Mouse (Mus musculus) MEL (cell line): ENCODE data around the gene Npl. TPM values are rescaled to one million over a fixed set of nuclear protein-coding genes. Genes with fewer than 3 reads are reported as not detected.

ENCODE experiments used
- DNase-seq: peaks from one replicate; pipeline ENCODE4 v3.0.0; 2011; ENCODE audit warnings: low read depth, low spot score
- H3K27ac ChIP-seq: 2 replicates; pipeline ENCODE4 v1.5.1; 2012; ENCODE audit warnings: low read depth, mild to moderate bottlenecking, control low read depth, low read length, moderate library complexity; ENCODE audit not compliant: control insufficient read depth
- H3K27me3 ChIP-seq, 2 experiments: fragments of 150-350 bp in 1 of 2; sonication (generic) in 1 of 2; 2 replicates each; pipeline ENCODE4 v1.6.1; 2012; ENCODE audit warnings: low read length in 2 of 2, mild to moderate bottlenecking in 2 of 2, improper control_type of control experiment in 1 of 2, moderate library complexity in 1 of 2; ENCODE audit not compliant: insufficient read depth in 2 of 2, control insufficient read depth in 1 of 2
- H3K36me3 ChIP-seq, 2 experiments: 2 replicates each; pipeline ENCODE4 v1.6.1; 2012 to 2014; ENCODE audit warnings: low read length in 2 of 2, improper control_type of control experiment in 1 of 2, inconsistent platforms in 1 of 2, mild to moderate bottlenecking in 1 of 2; ENCODE audit not compliant: insufficient read depth in 2 of 2, control insufficient read depth in 1 of 2
- H3K4me1 ChIP-seq, 2 experiments: fragments of 150-350 bp in 1 of 2; sonication (generic) in 1 of 2; 2 replicates each; pipeline ENCODE4 v1.6.1; 2012; ENCODE audit warnings: low read length in 2 of 2, improper control_type of control experiment in 1 of 2, mild to moderate bottlenecking in 1 of 2; ENCODE audit not compliant: insufficient read depth in 2 of 2, control insufficient read depth in 1 of 2
- H3K4me3 ChIP-seq, 2 experiments: fragments of 150-350 bp in 1 of 2; sonication (generic) in 1 of 2; 2 replicates each; pipeline ENCODE4 v1.5.1; 2012; ENCODE audit warnings: low read depth in 2 of 2, low read length in 2 of 2, mild to moderate bottlenecking in 2 of 2, moderate library complexity in 2 of 2, control low read depth in 1 of 2, improper control_type of control experiment in 1 of 2; ENCODE audit not compliant: control insufficient read depth in 1 of 2, insufficient read depth in 1 of 2
- H3K79me2 ChIP-seq: 2 replicates; pipeline ENCODE4 v1.6.1; 2012; ENCODE audit warnings: mild to moderate bottlenecking, low read length, moderate library complexity; ENCODE audit not compliant: control insufficient read depth, poor library complexity, insufficient read depth
- H3K9ac ChIP-seq: 2 replicates; pipeline ENCODE4 v1.6.1; 2012; ENCODE audit warnings: low read depth, mild to moderate bottlenecking, control low read depth, low read length, moderate library complexity; ENCODE audit not compliant: control insufficient read depth, poor library complexity, severe bottlenecking
- H3K9me3 ChIP-seq: fragments of 150-350 bp; sonication (generic); replicated peaks from 2 replicates; pipeline ENCODE4 v1.6.1; 2012; ENCODE audit warnings: mild to moderate bottlenecking, low read length, improper control_type of control experiment, moderate library complexity; ENCODE audit not compliant: insufficient read depth
- BHLHE40 ChIP-seq: IDR thresholded peaks from 2 replicates; pipeline ENCODE4 v1.6.1; 2012; ENCODE audit warnings: low read depth, mild to moderate bottlenecking, inconsistent platforms, low read length, improper control_type of control experiment, borderline replicate concordance
- CHD2 ChIP-seq: IDR thresholded peaks from 2 replicates; pipeline ENCODE4 v1.6.1; 2011; ENCODE audit warnings: low read length, improper control_type of control experiment
- E2F4 ChIP-seq: IDR thresholded peaks from 2 replicates; pipeline ENCODE4 v1.6.1; 2011; ENCODE audit warnings: low read depth, low read length, improper control_type of control experiment, borderline replicate concordance
- ETS1 ChIP-seq: IDR thresholded peaks from 2 replicates; pipeline ENCODE4 v1.6.1; 2012; ENCODE audit warnings: low read depth, mild to moderate bottlenecking, inconsistent platforms, low read length, improper control_type of control experiment, moderate library complexity
- GATA1 ChIP-seq: IDR thresholded peaks from 2 replicates; pipeline ENCODE4 v1.6.1; 2011; ENCODE audit warnings: low read depth, low read length, improper control_type of control experiment
- MAFK ChIP-seq: IDR thresholded peaks from 2 replicates; pipeline ENCODE4 v1.6.1; 2011; ENCODE audit warnings: low read depth, mild to moderate bottlenecking, low read length, improper control_type of control experiment, borderline replicate concordance
- MAX ChIP-seq: IDR thresholded peaks from 2 replicates; pipeline ENCODE4 v1.6.1; 2011; ENCODE audit warnings: low read length, improper control_type of control experiment
- MAZ ChIP-seq: IDR thresholded peaks from 2 replicates; pipeline ENCODE4 v1.6.1; 2012; ENCODE audit warnings: low read depth, mild to moderate bottlenecking, inconsistent platforms, low read length, improper control_type of control experiment
- MEF2A ChIP-seq: IDR thresholded peaks from 2 replicates; pipeline ENCODE4 v1.6.1; 2014; ENCODE audit warnings: low read depth, mild to moderate bottlenecking, inconsistent platforms, low read length, improper control_type of control experiment; ENCODE audit not compliant: poor library complexity, insufficient replicate concordance, severe bottlenecking; ENCODE audit errors: extremely low read depth
- MXI1 ChIP-seq: IDR thresholded peaks from 2 replicates; pipeline ENCODE4 v1.6.1; 2011; ENCODE audit warnings: mild to moderate bottlenecking, low read depth, low read length, improper control_type of control experiment
- MYB ChIP-seq: IDR thresholded peaks from 2 replicates; pipeline ENCODE4 v1.6.1; 2011; ENCODE audit warnings: mild to moderate bottlenecking, low read depth, low read length, improper control_type of control experiment
- MYC ChIP-seq: IDR thresholded peaks from 2 replicates; pipeline ENCODE4 v1.6.1; 2011; ENCODE audit warnings: low read depth, mild to moderate bottlenecking, low read length, improper control_type of control experiment, moderate library complexity
- NELFE ChIP-seq: IDR thresholded peaks from 2 replicates; pipeline ENCODE4 v1.6.1; 2011; ENCODE audit warnings: low read depth, low read length, improper control_type of control experiment
- NRF1 ChIP-seq: IDR thresholded peaks from 2 replicates; pipeline ENCODE4 v1.6.1; 2014; ENCODE audit warnings: low read depth, mild to moderate bottlenecking, inconsistent platforms, low read length, improper control_type of control experiment, moderate library complexity; ENCODE audit not compliant: poor library complexity, insufficient read depth, severe bottlenecking
- POLR2A ChIP-seq, 2 experiments: IDR thresholded peaks; 2 replicates each; pipeline ENCODE4 v1.6.1; 2011 to 2012; ENCODE audit warnings: low read length in 2 of 2, mild to moderate bottlenecking in 2 of 2, control low read depth in 1 of 2, improper control_type of control experiment in 1 of 2, low read depth in 1 of 2, moderate library complexity in 1 of 2; ENCODE audit not compliant: control insufficient read depth in 1 of 2, insufficient read depth in 1 of 2, poor library complexity in 1 of 2
- POLR2AphosphoS5 ChIP-seq: IDR thresholded peaks from 2 replicates; pipeline ENCODE4 v1.6.1; 2012; ENCODE audit warnings: low read depth, borderline replicate concordance, mild to moderate bottlenecking, inconsistent platforms, low read length, moderate library complexity, mixed read lengths
- SMC3 ChIP-seq: IDR thresholded peaks from 2 replicates; pipeline ENCODE4 v1.6.1; 2011; ENCODE audit warnings: low read depth, low read length, improper control_type of control experiment
- TAL1 ChIP-seq: IDR thresholded peaks from 2 replicates; pipeline ENCODE4 v1.6.1; 2012; ENCODE audit warnings: mild to moderate bottlenecking, inconsistent platforms, low read length, moderate library complexity, mixed read lengths
- TBP ChIP-seq: IDR thresholded peaks from 2 replicates; pipeline ENCODE4 v1.8.0; 2011; ENCODE audit warnings: low read depth, low read length, improper control_type of control experiment
- UBTF ChIP-seq: IDR thresholded peaks from 2 replicates; pipeline ENCODE4 v1.6.1; 2012; ENCODE audit warnings: low read depth, mild to moderate bottlenecking, inconsistent platforms, low read length, improper control_type of control experiment, moderate library complexity, borderline replicate concordance; ENCODE audit not compliant: insufficient read depth
- ZC3H11A ChIP-seq: IDR thresholded peaks from 2 replicates; pipeline ENCODE4 v1.6.1; 2012; ENCODE audit warnings: low read depth, mild to moderate bottlenecking, inconsistent platforms, low read length, improper control_type of control experiment
- ZKSCAN1 ChIP-seq: IDR thresholded peaks from 2 replicates; pipeline ENCODE4 v1.6.1; 2012; ENCODE audit warnings: low read depth, mild to moderate bottlenecking, inconsistent platforms, low read length, improper control_type of control experiment, moderate library complexity
- ZMIZ1 ChIP-seq: IDR thresholded peaks from 2 replicates; pipeline ENCODE4 v1.6.1; 2012; ENCODE audit warnings: low read depth, mild to moderate bottlenecking, inconsistent platforms, low read length, improper control_type of control experiment, moderate library complexity
- polyA plus RNA-seq, 2 experiments: library from polyadenylated mRNA; stranded (reverse) in 1 of 2; unstranded in 1 of 2; fragments of >175 nt in 1 of 2; fragments of >200 nt in 1 of 2; gene quantifications; 2 replicates each; pipeline versions ENCODE4 v1.2.1 to v1.2.4; 2012; ENCODE audit warnings: low replicate concordance in 2 of 2, low read depth in 1 of 2; ENCODE audit not compliant: insufficient read length in 2 of 2, insufficient read depth in 1 of 2, missing spikeins in 1 of 2
- total RNA-seq: library from RNA; depleted of rRNA; stranded (reverse); fragments of 300-350 nt; gene quantifications from 2 replicates; pipeline ENCODE4 v1.2.3, GENCODE M21; 2012

Npl gene
- total and polyA plus RNA-seq, 3 experiments, result 0.08 TPM; not detected in 2

- TF ChIP-seq ZKSCAN1, result no peak
Measured at GRCm38 (mm10) chr1:153587956-153588355, 38.1 kb upstream of the Npl start (continued).

- TF ChIP-seq MEF2A (no peak), GATA1 (no peak), MAFK (no peak), TAL1 (no peak), NELFE (no peak), POLR2A (IDR thresholded peaks at IDR 0.05; ENCODE audit: control insufficient read depth in 1 of 2, insufficient read depth in 1 of 2, low read depth in 1 of 2, low read length in 2 of 2, poor library complexity in 1 of 2) (no peak), MAZ (no peak), SMC3 (no peak), ZKSCAN1 (no peak), ZC3H11A (no peak), ZMIZ1 (no peak), MAX (no peak), NRF1 (no peak), MXI1 (no peak)
- H3K36me3 ChIP-seq, result no peaks in the 10 kb centered on the region
- H3K27me3 ChIP-seq, result no peaks in the 10 kb centered on the region
- no peak overlapping the region for H3K9ac ChIP-seq
- no peak overlapping the region for H3K4me3 ChIP-seq
- H3K27ac ChIP-seq, result no peak overlapping the region
- DNase-seq, result no peak
- H3K9me3 ChIP-seq, result no peaks in the 10 kb centered on the region
- no peaks in the 10 kb centered on the region for H3K79me2 ChIP-seq
- no peaks in the 10 kb centered on the region for H3K4me1 ChIP-seq
Measured at GRCm38 (mm10) chr1:153586826-153587225, 37.0 kb upstream of the Npl start.

GRCm38 (mm10) chr1:153585752-153586151 is 35.9 kb upstream of the Npl start:
- no peak overlapping the region for H3K27ac ChIP-seq
- H3K36me3 ChIP-seq, result no peaks in the 10 kb centered on the region
- DNase-seq, result no peak
- no peak overlapping the region for H3K9ac ChIP-seq
- no peaks in the 10 kb centered on the region for H3K4me1 ChIP-seq
- no peaks in the 10 kb centered on the region for H3K79me2 ChIP-seq
- no peak overlapping the region for H3K4me3 ChIP-seq
- no peaks in the 10 kb centered on the region for H3K27me3 ChIP-seq
- no peaks in the 10 kb centered on the region for H3K9me3 ChIP-seq
- TF ChIP-seq NELFE (no peak), MYB (no peak), ETS1 (no peak), MAZ (no peak), CHD2 (no peak), MAFK (no peak), POLR2AphosphoS5 (no peak), MYC (no peak), POLR2A (IDR thresholded peaks at IDR 0.05; ENCODE audit: control insufficient read depth in 1 of 2, insufficient read depth in 1 of 2, low read depth in 1 of 2, low read length in 2 of 2, poor library complexity in 1 of 2) (no peak), GATA1 (no peak), SMC3 (no peak), E2F4 (no peak), MXI1 (no peak), BHLHE40 (no peak), MAX (no peak), UBTF (no peak), TBP (no peak)
